Mouse (Mus musculus) neural tube, embryonic 13.5 days (tissue): Measurements from ENCODE around the gene Serbp1. TPM values are rescaled to one million over a fixed set of nuclear protein-coding genes. Genes with fewer than 3 reads are reported as not detected.

Experiments used
- ATAC-seq: fragments of 200-750 bp; cut with Nextera tagmentation; 2 replicates; pipeline ENCODE4 v1.8.0; 2017; ENCODE audit warnings: low read depth, mild to moderate bottlenecking, moderate TSS enrichment, moderate library complexity
- H3K27ac ChIP-seq: fragments of 300-500 bp; sonication (generic); replicated peaks from 2 replicates; pipeline ENCODE4 v1.5.1; 2015; ENCODE audit warnings: moderate library complexity, mild to moderate bottlenecking, inconsistent platforms
- H3K27me3 ChIP-seq: fragments of 300-500 bp; sonication (generic); 2 replicates; pipeline ENCODE4 v1.6.1; 2015; ENCODE audit warnings: mild to moderate bottlenecking, inconsistent platforms
- H3K36me3 ChIP-seq: fragments of 300-500 bp; sonication (generic); 2 replicates; pipeline ENCODE4 v1.6.1; 2015; ENCODE audit warnings: mild to moderate bottlenecking, inconsistent platforms
- H3K4me1 ChIP-seq: fragments of 300-500 bp; sonication (generic); replicated peaks from 2 replicates; pipeline ENCODE4 v1.6.1; 2015; ENCODE audit warnings: inconsistent platforms
- H3K4me2 ChIP-seq: fragments of 300-500 bp; sonication (generic); 2 replicates; pipeline ENCODE4 v1.6.1; 2015; ENCODE audit warnings: inconsistent platforms, mild to moderate bottlenecking, moderate library complexity
- H3K4me3 ChIP-seq: fragments of 300-500 bp; sonication (generic); 2 replicates; pipeline ENCODE4 v1.5.1; 2015; ENCODE audit warnings: mild to moderate bottlenecking, inconsistent platforms
- H3K9ac ChIP-seq: fragments of 300-500 bp; sonication (generic); 2 replicates; pipeline ENCODE4 v1.6.1; 2015; ENCODE audit warnings: moderate library complexity, mild to moderate bottlenecking, inconsistent platforms
- H3K9me3 ChIP-seq: fragments of 300-500 bp; sonication (generic); 2 replicates; pipeline ENCODE4 v1.6.1; 2016; ENCODE audit warnings: inconsistent platforms
- WGBS: fragments of 180-500 bp; shearing (Covaris S2); methylation state at CpG from one replicate; pipeline ENCODE4 v1.1.7; 2015; 5-methylcytosine and 5-hydroxymethylcytosine counted together
- polyA plus RNA-seq: library from polyadenylated mRNA; unstranded; fragments of >200 nt; fragmentation: Nextera tagmentation; extraction: Ambion mirVana; gene quantifications from 2 replicates; pipeline ENCODE4 v1.2.1, GENCODE M21; 2015

Serbp1 gene
- polyA plus RNA-seq, 1 experiment from 2014 or later, result 324 TPM

- H3K27ac ChIP-seq, result no peak overlapping the region
- no peak overlapping the region for H3K4me2 ChIP-seq
- H3K36me3 ChIP-seq, result no peaks in the 10 kb centered on the region
- H3K4me3 ChIP-seq, result no peak overlapping the region
- H3K9ac ChIP-seq, result no peak overlapping the region
- 83% methylated on average over 5 of the region's 5 CpGs for WGBS
- no peaks in the 10 kb centered on the region for H3K27me3 ChIP-seq
- H3K4me1 ChIP-seq, result no peaks in the 10 kb centered on the region
- H3K9me3 ChIP-seq, result no peaks in the 10 kb centered on the region
- no peak for ATAC-seq
Observed at GRCm38 (mm10) chr6:67317068-67317467, 79.1 kb downstream of the Serbp1 start.

- Histone ChIP-seq H3K27me3 (no peaks in the 10 kb centered on the region), H3K4me2 (no peak overlapping the region), H3K4me3 (no peak overlapping the region), H3K9ac (no peak overlapping the region), H3K27ac (no peak overlapping the region), H3K9me3 (no peaks in the 10 kb centered on the region), H3K36me3 (no peaks in the 10 kb centered on the region), H3K4me1 (no peaks in the 10 kb centered on the region)
- 85% methylated on average over 8 of the region's 8 CpGs for WGBS
- no peak for ATAC-seq
Observed at GRCm38 (mm10) chr6:67317827-67318338, 79.9 kb downstream of the Serbp1 start.

- no peak overlapping the region for H3K9ac ChIP-seq
- no peaks in the 10 kb centered on the region for H3K9me3 ChIP-seq
- H3K27ac ChIP-seq, result no peak overlapping the region
- no peak for ATAC-seq
- H3K4me2 ChIP-seq, result no peak overlapping the region
- no peaks in the 10 kb centered on the region for H3K36me3 ChIP-seq
- H3K27me3 ChIP-seq, result no peaks in the 10 kb centered on the region
- H3K4me1 ChIP-seq, result no peaks in the 10 kb centered on the region
- 33% methylated on average over 10 of the region's 10 CpGs for WGBS
- H3K4me3 ChIP-seq, result no peak overlapping the region
Observed at GRCm38 (mm10) chr6:67318451-67318850, 80.5 kb downstream of the Serbp1 start.

- no peak for ATAC-seq
Observed at GRCm38 (mm10) chr6:67323788-67324187, 85.8 kb downstream of the Serbp1 start.

GRCm38 (mm10) chr6:67337943-67338342, 100.0 kb downstream of the Serbp1 start:
- ATAC-seq, result no peak
- Histone ChIP-seq H3K9ac (no peak overlapping the region), H3K4me1 (no peaks in the 10 kb centered on the region), H3K4me2 (no peak overlapping the region), H3K27me3 (no peaks in the 10 kb centered on the region), H3K36me3 (no peaks in the 10 kb centered on the region), H3K4me3 (no peak overlapping the region), H3K9me3 (no peaks in the 10 kb centered on the region), H3K27ac (no peak overlapping the region)

More at GRCm38 (mm10) chr6:67323788-67324187, 85.8 kb downstream of the Serbp1 start:
- Histone ChIP-seq H3K36me3 (no peaks in the 10 kb centered on the region), H3K4me2 (no peak overlapping the region), H3K9me3 (no peaks in the 10 kb centered on the region), H3K4me3 (no peak overlapping the region), H3K9ac (no peak overlapping the region), H3K27me3 (no peaks in the 10 kb centered on the region), H3K4me1 (no peaks in the 10 kb centered on the region), H3K27ac (no peak overlapping the region)
- 87% methylated on average over 3 of the region's 3 CpGs for WGBS

- Histone ChIP-seq H3K36me3 (no peaks in the 10 kb centered on the region), H3K4me3 (no peak overlapping the region), H3K4me2 (no peak overlapping the region), H3K27me3 (no peaks in the 10 kb centered on the region), H3K27ac (no peak overlapping the region), H3K4me1 (no peaks in the 10 kb centered on the region), H3K9me3 (no peaks in the 10 kb centered on the region), H3K9ac (no peak overlapping the region)
- ATAC-seq, result no peak
Observed at GRCm38 (mm10) chr6:67339494-67339893, 101.5 kb downstream of the Serbp1 start.

Other genes starting within 250 kb of the Serbp1 start
- gene Gadd45a, start 200.7 kb upstream of the Serbp1 start, polyA plus RNA-seq, result 28.3 and 29.8 TPM in 2 replicates
- 0.10 and 0.17 TPM in 2 replicates for gene Il12rb2, start 138.0 kb downstream of the Serbp1 start, polyA plus RNA-seq